Mouse (Mus musculus): ENCODE results near the gene Atox1. TPM values are rescaled to one million over a fixed set of nuclear protein-coding genes. Genes with fewer than 3 reads are reported as not detected.
A peak's percentile ranks its signal among the peaks of the same experiment; 100 is the strongest.

Atox1 gene
- total and polyA plus RNA-seq, 3 experiments = 258 to 365 TPM; not detected in 1

- Histone ChIP-seq H3K4me3 (ENCODE audit: control insufficient read depth in 1 of 2, insufficient read depth in 1 of 2, low read depth in 2 of 2, low read length in 2 of 2) (no peak overlapping the region), H3K27me3 (ENCODE audit: control insufficient read depth in 1 of 2, insufficient read depth in 2 of 2, low read length in 2 of 2) (no peaks in the 10 kb centered on the region), H3K27ac (ENCODE audit: control insufficient read depth, low read depth, low read length) (no peak overlapping the region), H3K79me2 (ENCODE audit: control insufficient read depth, insufficient read depth, low read length, poor library complexity) (peaks cover 5% of the 10 kb centered on the region; the same call in 1 of the 2 replicates), H3K36me3 (ENCODE audit: control insufficient read depth in 1 of 2, insufficient read depth in 2 of 2, low read length in 2 of 2) (peaks cover 26 to 73% of the 10 kb centered on the region in 2 experiments), H3K9me3 (replicated peaks; ENCODE audit: insufficient read depth, low read length) (no peaks in the 10 kb centered on the region), H3K9ac (ENCODE audit: control insufficient read depth, low read depth, low read length, poor library complexity, severe bottlenecking) (no peak overlapping the region), H3K4me1 (ENCODE audit: control insufficient read depth in 1 of 2, insufficient read depth in 2 of 2, low read length in 2 of 2) (peaks cover 0 to 6% of the 10 kb centered on the region in 2 experiments; a peak in 1 of 4 replicates)
- TF ChIP-seq ELF1 (IDR thresholded peaks at IDR 0.05; ENCODE audit: low read depth, low read length) (no peak), TBP (IDR thresholded peaks at IDR 0.05; ENCODE audit: low read depth, low read length) (no peak), NELFE (IDR thresholded peaks at IDR 0.05; ENCODE audit: low read depth, low read length) (no peak), EP300 (IDR thresholded peaks at IDR 0.05; ENCODE audit: low read depth in 1 of 2, low read length in 2 of 2) (no peak), BHLHE40 (IDR thresholded peaks at IDR 0.05; ENCODE audit: borderline replicate concordance, low read depth, low read length) (no peak), USF2 (IDR thresholded peaks at IDR 0.05; ENCODE audit: borderline replicate concordance in 1 of 2, insufficient read depth in 1 of 2, low read depth in 1 of 2, low read length in 2 of 2) (no peak), GABPA (IDR thresholded peaks at IDR 0.05; ENCODE audit: low read depth, low read length) (no peak), POLR2AphosphoS5 (IDR thresholded peaks at IDR 0.05; ENCODE audit: borderline replicate concordance, low read depth, low read length) (no peak), ZC3H11A (IDR thresholded peaks at IDR 0.05; ENCODE audit: low read depth, low read length) (no peak)
- DNase-seq (ENCODE audit: low read depth, low spot score) = no peak
Observed at GRCm38 (mm10) chr11:55496158-55496557, 35.1 kb upstream of the Atox1 start.

GRCm38 (mm10) chr11:55485443-55485842 lies 24.4 kb upstream of the Atox1 start:
- H3K27me3 ChIP-seq (ENCODE audit: control insufficient read depth in 1 of 2, insufficient read depth in 2 of 2, low read length in 2 of 2) = no peaks in the 10 kb centered on the region
- H3K4me1 ChIP-seq (ENCODE audit: control insufficient read depth in 1 of 2, insufficient read depth in 2 of 2, low read length in 2 of 2) = peaks cover 0 to 3% of the 10 kb centered on the region in 2 experiments; a peak in 1 of 4 replicates
- H3K4me3 ChIP-seq (ENCODE audit: control insufficient read depth in 1 of 2, insufficient read depth in 1 of 2, low read depth in 2 of 2, low read length in 2 of 2) = no peak overlapping the region
- TF ChIP-seq POLR2A (IDR thresholded peaks at IDR 0.05; ENCODE audit: control insufficient read depth in 1 of 2, insufficient read depth in 1 of 2, low read depth in 1 of 2, low read length in 2 of 2, poor library complexity in 1 of 2) (peak in 1 of 2 experiments; percentile 41; a peak in 1 of 4 replicates), EP300 (IDR thresholded peaks at IDR 0.05; ENCODE audit: low read depth in 1 of 2, low read length in 2 of 2) (no peak)
- H3K9me3 ChIP-seq (replicated peaks; ENCODE audit: insufficient read depth, low read length) = no peaks in the 10 kb centered on the region
- peaks cover 15 to 75% of the 10 kb centered on the region in 2 experiments for H3K36me3 ChIP-seq (ENCODE audit: control insufficient read depth in 1 of 2, insufficient read depth in 2 of 2, low read length in 2 of 2)
- peaks cover 79% of the 10 kb centered on the region for H3K79me2 ChIP-seq (ENCODE audit: control insufficient read depth, insufficient read depth, low read length, poor library complexity)
- no peak for DNase-seq (ENCODE audit: low read depth, low spot score)
- H3K27ac ChIP-seq (ENCODE audit: control insufficient read depth, low read depth, low read length) = no peak overlapping the region
- no peak overlapping the region for H3K9ac ChIP-seq (ENCODE audit: control insufficient read depth, low read depth, low read length, poor library complexity, severe bottlenecking)

- no peak for DNase-seq (ENCODE audit: low read depth, low spot score)
- H3K79me2 ChIP-seq (ENCODE audit: control insufficient read depth, insufficient read depth, low read length, poor library complexity) = peaks cover 90% of the 10 kb centered on the region
- peaks cover 47 to 66% of the 10 kb centered on the region in 2 experiments for H3K36me3 ChIP-seq (ENCODE audit: control insufficient read depth in 1 of 2, insufficient read depth in 2 of 2, low read length in 2 of 2)
- H3K27me3 ChIP-seq (ENCODE audit: control insufficient read depth in 1 of 2, insufficient read depth in 2 of 2, low read length in 2 of 2) = no peaks in the 10 kb centered on the region
- peaks cover 11 to 34% of the 10 kb centered on the region in 2 experiments for H3K4me1 ChIP-seq (ENCODE audit: control insufficient read depth in 1 of 2, insufficient read depth in 2 of 2, low read length in 2 of 2)
- TF ChIP-seq SMC3 (IDR thresholded peaks at IDR 0.05; ENCODE audit: low read depth, low read length) (no peak), CHD2 (IDR thresholded peaks at IDR 0.05; ENCODE audit: low read length) (no peak), SIN3A (IDR thresholded peaks at IDR 0.05; ENCODE audit: low read length) (0 out of 2 replicates have a peak, but pooled peaks have one; percentile 0), USF1 (IDR thresholded peaks at IDR 0.05; ENCODE audit: low read depth, low read length) (no peak)
- no peaks in the 10 kb centered on the region for H3K9me3 ChIP-seq (replicated peaks; ENCODE audit: insufficient read depth, low read length)
- no peak overlapping the region for H3K27ac ChIP-seq (ENCODE audit: control insufficient read depth, low read depth, low read length)
- H3K4me3 ChIP-seq (ENCODE audit: control insufficient read depth in 1 of 2, insufficient read depth in 1 of 2, low read depth in 2 of 2, low read length in 2 of 2) = peak overlapping the region; percentile 16 to 30
- peak overlapping the region; percentile 30 for H3K9ac ChIP-seq (ENCODE audit: control insufficient read depth, low read depth, low read length, poor library complexity, severe bottlenecking)
Observed at GRCm38 (mm10) chr11:55473219-55473618, 12.2 kb upstream of the Atox1 start.

Measured in MEL (cell line).